Mouse (Mus musculus): ENCODE measurements at regions not wholly inside any gene's neighbourhood (a gene's known extent, or its start where the extent isn't known, plus 50 kb on each side); places are given as distances from the start of the nearest gene placed in this dataset.

- Histone ChIP-seq H3K4me1 (ENCODE audit: control insufficient read depth, insufficient read depth, low read length) (no peaks in the 10 kb centered on the region), H3K27me3 (ENCODE audit: control insufficient read depth, insufficient read depth, low read length, poor library complexity, severe bottlenecking) (no peaks in the 10 kb centered on the region), H3K4me3 (ENCODE audit: low read depth, low read length) (no peak overlapping the region), H3K9me3 (replicated peaks; ENCODE audit: control insufficient read depth, insufficient read depth, low read length, poor library complexity, severe bottlenecking) (no peaks in the 10 kb centered on the region), H3K27ac (ENCODE audit: insufficient read depth, low read length) (no peak overlapping the region), H3K9ac (ENCODE audit: low read depth, poor library complexity, severe bottlenecking) (no peak overlapping the region), H3K36me3 (ENCODE audit: control insufficient read depth, insufficient read depth, low read length, poor library complexity, severe bottlenecking) (no peaks in the 10 kb centered on the region)
- no peak for TF ChIP-seq EP300 (IDR thresholded peaks at IDR 0.05; ENCODE audit: insufficient read depth, low read depth, low read length)
- no peak for TF ChIP-seq POLR2A (IDR thresholded peaks at IDR 0.05; ENCODE audit: insufficient read depth, low read length)
- TF ChIP-seq CTCF (IDR thresholded peaks at IDR 0.05; ENCODE audit: low read depth, low read length) = no peak
Measured at GRCm38 (mm10) chr11:52522384-52522783, 126.2 kb downstream of the 9530068E07Rik start.

- Histone ChIP-seq H3K4me3 (ENCODE audit: low read depth, low read length) (no peak overlapping the region), H3K27ac (ENCODE audit: insufficient read depth, low read length) (no peak overlapping the region), H3K9ac (ENCODE audit: low read depth, poor library complexity, severe bottlenecking) (no peak overlapping the region), H3K36me3 (ENCODE audit: control insufficient read depth, insufficient read depth, low read length, poor library complexity, severe bottlenecking) (no peaks in the 10 kb centered on the region), H3K27me3 (ENCODE audit: control insufficient read depth, insufficient read depth, low read length, poor library complexity, severe bottlenecking) (no peaks in the 10 kb centered on the region), H3K9me3 (replicated peaks; ENCODE audit: control insufficient read depth, insufficient read depth, low read length, poor library complexity, severe bottlenecking) (no peaks in the 10 kb centered on the region), H3K4me1 (ENCODE audit: control insufficient read depth, insufficient read depth, low read length) (no peaks in the 10 kb centered on the region)
- TF ChIP-seq EP300 (IDR thresholded peaks at IDR 0.05; ENCODE audit: insufficient read depth, low read depth, low read length) = no peak
Measured at GRCm38 (mm10) chr11:52523191-52523590, 127.0 kb downstream of the 9530068E07Rik start.

- TF ChIP-seq EP300 (IDR thresholded peaks at IDR 0.05; ENCODE audit: insufficient read depth, low read depth, low read length) (no peak), CTCF (IDR thresholded peaks at IDR 0.05; ENCODE audit: low read depth, low read length) (no peak), POLR2A (IDR thresholded peaks at IDR 0.05; ENCODE audit: insufficient read depth, low read length) (no peak)
- H3K36me3 ChIP-seq (ENCODE audit: control insufficient read depth, insufficient read depth, low read length, poor library complexity, severe bottlenecking) = no peaks in the 10 kb centered on the region
- H3K9me3 ChIP-seq (replicated peaks; ENCODE audit: control insufficient read depth, insufficient read depth, low read length, poor library complexity, severe bottlenecking) = no peaks in the 10 kb centered on the region
- H3K27me3 ChIP-seq (ENCODE audit: control insufficient read depth, insufficient read depth, low read length, poor library complexity, severe bottlenecking) = no peaks in the 10 kb centered on the region
- H3K4me1 ChIP-seq (ENCODE audit: control insufficient read depth, insufficient read depth, low read length) = no peaks in the 10 kb centered on the region
- no peak overlapping the region for H3K9ac ChIP-seq (ENCODE audit: low read depth, poor library complexity, severe bottlenecking)
- no peak overlapping the region for H3K4me3 ChIP-seq (ENCODE audit: low read depth, low read length)
- no peak overlapping the region for H3K27ac ChIP-seq (ENCODE audit: insufficient read depth, low read length)
Measured at GRCm38 (mm10) chr11:52523671-52524070, 127.4 kb downstream of the 9530068E07Rik start.

- no peaks in the 10 kb centered on the region for H3K27me3 ChIP-seq (ENCODE audit: control insufficient read depth, insufficient read depth, low read length, poor library complexity, severe bottlenecking)
- H3K36me3 ChIP-seq (ENCODE audit: control insufficient read depth, insufficient read depth, low read length, poor library complexity, severe bottlenecking) = no peaks in the 10 kb centered on the region
- H3K4me3 ChIP-seq (ENCODE audit: low read depth, low read length) = no peak overlapping the region
- no peak for TF ChIP-seq EP300 (IDR thresholded peaks at IDR 0.05; ENCODE audit: insufficient read depth, low read depth, low read length)
- no peak for TF ChIP-seq POLR2A (IDR thresholded peaks at IDR 0.05; ENCODE audit: insufficient read depth, low read length)
- no peak for TF ChIP-seq CTCF (IDR thresholded peaks at IDR 0.05; ENCODE audit: low read depth, low read length)
- H3K9ac ChIP-seq (ENCODE audit: low read depth, poor library complexity, severe bottlenecking) = no peak overlapping the region
- no peak overlapping the region for H3K27ac ChIP-seq (ENCODE audit: insufficient read depth, low read length)
- H3K4me1 ChIP-seq (ENCODE audit: control insufficient read depth, insufficient read depth, low read length) = no peaks in the 10 kb centered on the region
- no peaks in the 10 kb centered on the region for H3K9me3 ChIP-seq (replicated peaks; ENCODE audit: control insufficient read depth, insufficient read depth, low read length, poor library complexity, severe bottlenecking)
Measured at GRCm38 (mm10) chr11:52525446-52525845, 129.2 kb downstream of the 9530068E07Rik start.

- Histone ChIP-seq H3K9ac (ENCODE audit: low read depth, poor library complexity, severe bottlenecking) (no peak overlapping the region), H3K9me3 (replicated peaks; ENCODE audit: control insufficient read depth, insufficient read depth, low read length, poor library complexity, severe bottlenecking) (no peaks in the 10 kb centered on the region), H3K4me3 (ENCODE audit: low read depth, low read length) (no peak overlapping the region), H3K27ac (ENCODE audit: insufficient read depth, low read length) (no peak overlapping the region), H3K4me1 (ENCODE audit: control insufficient read depth, insufficient read depth, low read length) (no peaks in the 10 kb centered on the region), H3K27me3 (ENCODE audit: control insufficient read depth, insufficient read depth, low read length, poor library complexity, severe bottlenecking) (no peaks in the 10 kb centered on the region), H3K36me3 (ENCODE audit: control insufficient read depth, insufficient read depth, low read length, poor library complexity, severe bottlenecking) (no peaks in the 10 kb centered on the region)
- TF ChIP-seq CTCF (IDR thresholded peaks at IDR 0.05; ENCODE audit: low read depth, low read length) = no peak
- TF ChIP-seq POLR2A (IDR thresholded peaks at IDR 0.05; ENCODE audit: insufficient read depth, low read length) = no peak
- no peak for TF ChIP-seq EP300 (IDR thresholded peaks at IDR 0.05; ENCODE audit: insufficient read depth, low read depth, low read length)
Measured at GRCm38 (mm10) chr11:52526306-52526705, 130.1 kb downstream of the 9530068E07Rik start.

GRCm38 (mm10) chr11:52533379-52533778 is 137.2 kb downstream of the 9530068E07Rik start:
- no peak overlapping the region for H3K4me3 ChIP-seq (ENCODE audit: low read depth, low read length)
- no peak overlapping the region for H3K27ac ChIP-seq (ENCODE audit: insufficient read depth, low read length)
- H3K4me1 ChIP-seq (ENCODE audit: control insufficient read depth, insufficient read depth, low read length) = no peaks in the 10 kb centered on the region
- no peaks in the 10 kb centered on the region for H3K27me3 ChIP-seq (ENCODE audit: control insufficient read depth, insufficient read depth, low read length, poor library complexity, severe bottlenecking)
- no peaks in the 10 kb centered on the region for H3K9me3 ChIP-seq (replicated peaks; ENCODE audit: control insufficient read depth, insufficient read depth, low read length, poor library complexity, severe bottlenecking)
- no peak for TF ChIP-seq EP300 (IDR thresholded peaks at IDR 0.05; ENCODE audit: insufficient read depth, low read depth, low read length)
- no peak for TF ChIP-seq CTCF (IDR thresholded peaks at IDR 0.05; ENCODE audit: low read depth, low read length)
- no peak for TF ChIP-seq POLR2A (IDR thresholded peaks at IDR 0.05; ENCODE audit: insufficient read depth, low read length)
- no peaks in the 10 kb centered on the region for H3K36me3 ChIP-seq (ENCODE audit: control insufficient read depth, insufficient read depth, low read length, poor library complexity, severe bottlenecking)
- H3K9ac ChIP-seq (ENCODE audit: low read depth, poor library complexity, severe bottlenecking) = no peak overlapping the region
